Mouse (Mus musculus) cerebellum, postnatal 14 days (tissue): ENCODE data around the gene Ttc23l.
A peak's percentile ranks its signal among the peaks of the same experiment; 100 is the strongest.

Experiments
- DNase-seq, 2 experiments: peaks; one replicate each; pipeline ENCODE4 v3.0.0; 2021; ENCODE audit warnings: mixed read lengths in 2 of 2

Ttc23l gene

DNA sequence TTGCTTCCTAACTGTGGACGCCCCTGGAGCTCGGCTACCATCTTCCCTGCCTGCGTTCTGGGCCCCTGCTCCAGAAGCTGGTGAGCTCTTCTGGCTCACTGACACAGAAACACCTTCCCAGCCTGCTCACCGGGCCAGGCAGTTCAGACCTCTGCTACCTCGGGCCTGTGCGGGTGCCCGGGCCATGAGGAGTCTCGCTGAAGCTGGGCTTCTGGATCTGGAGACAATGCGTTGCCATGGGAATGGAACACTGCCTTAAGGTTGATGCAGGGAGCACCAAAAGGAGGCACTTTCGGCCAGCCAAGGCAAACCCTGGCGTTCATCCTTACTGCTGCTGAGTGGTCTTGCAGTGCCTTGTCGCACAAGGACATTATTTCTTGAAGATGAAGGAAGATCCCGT lies at the start of gene Ttc23l:
TSS of gene Ttc23l (minus strand) at position 204 of the 400 bp plus-strand sequence.
- DNase-seq = no peak

DNA sequence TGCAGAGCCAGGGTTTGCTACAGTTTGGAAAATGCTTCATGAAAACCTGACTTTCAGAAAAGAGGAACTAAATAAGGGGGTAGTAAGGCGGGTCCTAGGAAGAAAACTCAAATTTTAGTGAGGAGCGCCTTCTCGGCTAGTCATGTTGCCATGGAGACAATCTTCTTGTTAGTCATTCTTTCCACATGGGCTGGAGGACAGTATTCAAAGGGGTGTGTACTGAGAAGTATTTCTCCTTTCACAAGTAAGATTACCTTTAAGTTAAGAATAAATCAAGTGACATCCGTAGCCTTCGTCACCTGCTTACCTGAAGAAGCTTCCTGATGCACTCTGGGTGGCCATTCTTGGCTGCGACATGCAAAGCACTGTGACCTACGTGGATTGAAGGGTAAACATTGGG lies 40.9 kb upstream of the Ttc23l start:
- no peak for DNase-seq

DNA sequence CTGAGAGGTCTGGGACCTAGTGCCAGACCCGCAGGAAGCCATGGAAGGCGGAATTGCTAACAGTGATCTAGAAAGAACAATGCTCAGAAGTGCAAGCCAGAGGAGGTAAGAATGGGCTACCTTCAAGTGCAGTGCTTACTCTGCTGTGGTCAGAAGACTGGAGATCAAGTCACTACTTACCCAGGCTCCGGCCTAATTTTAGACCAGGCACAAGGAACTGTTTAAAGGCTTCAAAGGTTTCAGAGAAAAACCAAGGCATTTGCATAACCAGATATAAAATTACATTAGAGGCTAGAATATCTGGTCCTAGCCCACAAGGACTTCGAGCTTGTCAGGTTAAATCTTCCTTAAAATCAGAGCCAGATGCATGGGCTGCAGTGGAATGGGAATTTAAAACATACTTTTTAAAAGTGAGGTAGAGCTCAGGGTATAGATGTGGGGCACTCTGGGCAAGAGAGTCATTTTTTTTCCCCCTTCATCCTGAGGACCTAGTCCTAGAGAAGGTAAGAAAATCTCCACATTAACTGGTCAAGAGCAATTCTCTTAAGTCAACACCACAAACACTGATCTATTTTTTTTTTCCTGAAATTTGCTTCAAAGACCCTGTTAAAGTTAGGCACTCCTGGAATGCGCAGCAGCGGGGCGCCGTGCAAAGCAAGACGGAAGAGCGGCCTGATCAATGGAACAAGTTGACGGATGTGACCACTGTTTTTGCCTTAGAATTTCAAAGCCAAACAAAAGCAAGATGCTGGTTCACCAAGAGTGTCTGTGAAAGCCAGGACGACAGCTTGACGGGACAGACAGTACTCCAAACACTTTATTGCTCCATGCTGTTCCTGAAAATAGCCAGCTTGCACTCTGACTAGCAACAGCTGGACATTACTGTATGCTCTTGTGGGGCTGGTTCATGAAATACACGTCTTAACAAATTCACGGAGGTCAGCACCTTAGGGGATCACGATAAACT lies 40.1 kb upstream of the Ttc23l start:
- no peak for DNase-seq

DNA sequence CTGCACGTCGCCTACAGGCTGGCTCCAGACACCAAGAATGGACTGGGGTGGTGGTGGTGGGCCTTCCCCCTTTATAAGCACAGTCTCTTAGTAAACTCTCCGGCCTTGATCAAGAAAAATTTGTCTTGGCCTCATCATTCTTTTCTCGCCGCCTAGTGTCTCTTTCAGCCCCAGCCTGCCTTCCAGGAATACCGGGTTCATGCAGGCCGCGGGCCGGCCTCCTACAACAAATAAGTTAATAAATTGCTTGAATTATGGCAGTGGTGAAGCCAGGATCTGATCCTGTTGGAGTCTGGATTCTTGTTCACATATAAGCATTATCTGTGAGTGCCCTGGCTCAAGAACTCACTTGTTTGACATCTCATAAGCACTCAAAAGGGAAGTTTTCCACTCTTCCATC lies 38.4 kb upstream of the Ttc23l start:
- DNase-seq = no peak

DNA sequence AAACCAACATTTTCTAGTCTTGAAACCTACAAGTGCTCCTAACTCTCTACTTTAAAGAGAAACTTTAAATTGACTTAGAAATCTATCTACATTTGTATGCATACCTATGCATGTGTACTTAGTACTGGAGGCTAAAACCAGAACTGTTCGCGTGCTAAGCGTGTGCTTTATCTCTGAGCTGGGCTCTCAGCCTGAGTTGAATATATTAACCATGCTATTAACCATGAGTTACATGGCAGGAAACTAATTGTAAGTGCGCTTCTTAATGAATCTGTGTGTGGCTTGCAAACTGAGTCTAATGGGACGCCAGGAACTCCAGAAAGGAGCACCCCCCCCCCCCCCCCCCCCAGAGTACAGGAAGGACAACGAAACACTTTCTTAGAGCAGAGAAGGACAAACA lies 36.9 kb upstream of the Ttc23l start:
- no peak for DNase-seq

DNA sequence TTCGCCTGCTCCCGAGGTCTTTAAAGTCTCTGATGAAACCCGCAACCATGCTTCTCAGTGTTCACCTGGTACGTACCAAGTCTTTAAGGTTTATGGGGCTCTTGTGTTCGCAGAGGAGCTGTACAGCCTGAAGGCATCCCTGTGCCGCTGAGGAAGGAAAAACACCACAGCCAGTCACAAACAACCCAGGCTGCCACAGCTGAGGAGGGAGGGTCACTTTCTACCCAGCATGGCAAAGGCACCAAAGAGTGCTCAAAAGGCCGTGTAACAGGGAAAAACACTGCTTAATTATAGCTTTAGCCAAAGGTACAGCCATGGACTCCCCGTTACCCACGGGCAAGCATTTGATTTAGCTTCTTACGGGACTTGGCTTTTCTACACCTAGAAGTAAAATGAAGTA lies 36.4 kb upstream of the Ttc23l start:
- DNase-seq = no peak

DNA sequence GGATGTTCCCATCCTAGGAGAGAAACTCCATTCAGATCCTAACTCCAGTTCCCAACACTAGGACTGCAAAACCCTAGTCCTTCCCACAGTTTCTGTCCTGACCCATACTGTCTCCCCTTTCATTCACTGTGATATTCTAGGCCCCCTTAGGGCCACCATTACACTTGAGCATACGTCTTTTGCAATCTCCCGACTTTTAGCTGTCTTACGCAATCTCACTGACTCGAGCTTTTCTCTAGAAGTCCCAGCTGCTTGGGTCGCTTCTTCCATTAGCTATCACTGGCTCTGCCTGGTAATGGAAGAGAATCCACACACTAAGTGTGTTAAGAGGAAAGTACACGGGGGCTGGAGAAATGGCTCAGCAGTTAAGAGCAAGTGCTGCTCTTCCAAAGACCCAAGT lies 34.6 kb upstream of the Ttc23l start:
- DNase-seq = no peak

DNA sequence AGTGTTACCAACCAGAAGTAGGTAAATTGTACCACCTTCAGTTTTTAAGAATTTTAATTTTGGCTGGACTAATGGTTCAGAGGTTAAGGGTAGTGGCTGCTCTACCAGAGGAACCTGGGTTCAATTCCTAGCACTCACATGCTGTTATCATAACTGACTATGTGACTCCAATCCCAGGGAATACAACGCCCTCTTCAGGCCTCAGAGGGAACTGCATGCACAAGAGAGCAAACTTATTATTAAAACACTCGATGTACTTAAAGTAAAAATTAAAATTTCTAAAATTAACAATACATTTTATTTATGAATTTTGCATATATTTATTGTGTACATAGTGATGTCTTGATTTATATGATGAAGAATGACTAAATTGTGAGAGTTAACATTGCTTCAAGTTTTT lies 28.1 kb upstream of the Ttc23l start:
- no peak for DNase-seq

DNA sequence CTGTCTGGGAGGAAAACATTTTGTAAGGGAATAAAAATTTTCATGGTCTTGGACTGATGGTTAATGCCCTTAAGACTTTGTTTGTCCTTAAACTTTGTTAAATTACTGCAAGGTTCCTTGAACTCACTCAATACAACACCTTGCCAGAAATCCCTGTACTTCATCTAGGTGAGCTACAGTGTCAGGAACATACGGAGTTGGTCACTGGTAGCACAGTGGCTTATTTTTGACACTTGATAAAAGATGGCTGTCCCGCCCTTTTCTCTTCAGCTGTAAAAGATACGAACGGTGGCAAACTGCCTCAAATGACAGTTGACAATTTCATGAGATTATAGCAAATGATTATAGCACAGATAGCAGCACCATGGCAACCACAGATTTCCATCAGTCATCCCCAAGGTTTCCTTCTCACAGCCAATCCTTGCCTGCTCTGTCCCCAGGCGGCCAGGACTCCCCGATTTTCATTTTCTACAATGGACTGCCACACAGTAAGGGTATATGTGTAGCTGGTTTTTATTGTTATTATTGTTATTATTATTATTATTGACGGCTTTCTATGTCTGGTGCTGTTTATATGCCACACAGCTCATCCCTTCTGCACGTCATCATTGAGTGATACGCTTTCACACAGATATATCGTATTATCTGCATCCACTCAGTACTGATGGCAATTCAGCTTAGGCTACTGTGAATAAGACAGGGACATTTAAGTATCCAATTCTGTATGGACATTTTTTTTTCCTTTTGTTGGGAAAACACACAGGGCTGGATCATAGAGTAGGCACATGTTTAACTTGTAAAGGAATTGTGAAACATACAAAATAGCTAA lies 26.1 kb upstream of the Ttc23l start:
- no peak for DNase-seq

DNA sequence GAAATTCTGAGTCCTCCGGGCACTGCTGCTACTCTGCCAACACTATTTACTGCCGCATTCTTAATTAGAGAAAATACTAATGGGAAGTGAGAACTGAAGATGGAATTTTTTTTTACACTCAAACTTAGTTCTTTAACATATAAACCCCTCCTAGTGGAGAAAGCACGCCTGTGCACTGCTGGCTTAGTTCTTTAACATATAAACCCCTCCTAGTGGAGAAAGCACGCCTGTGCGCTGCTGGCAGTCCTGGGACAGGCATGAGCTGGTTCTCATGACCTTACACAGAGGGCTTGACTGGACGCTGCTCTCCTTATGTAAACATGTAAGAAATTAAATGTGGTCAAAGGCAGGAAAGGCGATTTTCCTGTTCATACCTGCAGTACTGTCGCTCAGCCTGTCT lies 24.9 kb upstream of the Ttc23l start:
- peak; percentile 24 to 62 for DNase-seq

DNA sequence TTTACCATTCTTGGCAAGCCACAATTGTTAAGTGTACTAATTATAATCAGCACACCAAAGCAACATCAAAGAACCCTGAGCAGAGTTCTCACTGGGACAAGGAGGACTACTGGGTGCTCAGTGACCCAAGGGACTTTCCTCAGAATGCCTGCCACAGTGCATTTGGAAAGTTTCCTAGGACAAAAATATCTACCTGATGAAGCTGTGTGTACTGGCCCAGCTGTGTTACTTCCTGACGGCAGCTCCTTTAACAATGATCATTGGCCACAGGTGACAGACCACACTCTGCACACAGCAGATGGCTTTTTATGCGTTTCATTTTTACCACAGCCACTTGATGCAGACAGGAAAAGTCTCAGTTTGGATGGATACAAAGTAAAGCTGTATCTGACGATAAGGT lies 20.7 kb upstream of the Ttc23l start:
- DNase-seq = no peak

DNA sequence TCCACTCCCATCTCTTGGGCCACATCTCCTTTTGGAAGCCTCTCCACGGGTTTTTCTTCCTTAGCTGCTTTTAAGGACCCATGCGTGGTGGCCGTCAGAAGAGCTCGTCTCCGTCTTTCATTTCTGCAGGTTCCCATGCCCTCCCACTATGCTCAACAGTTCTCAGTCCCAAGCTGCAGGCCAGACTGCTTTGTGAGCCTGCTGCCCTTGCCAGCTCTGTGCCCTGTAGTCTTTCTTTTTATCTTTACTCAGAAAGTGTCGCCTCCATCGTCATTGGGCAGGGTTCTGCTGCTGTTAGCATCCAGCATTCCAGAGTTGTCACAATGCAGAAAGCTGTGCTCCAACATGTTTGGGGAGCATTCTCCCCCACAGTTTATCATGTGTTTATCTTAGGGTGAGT lies 8.0 kb upstream of the Ttc23l start:
- DNase-seq = no peak

DNA sequence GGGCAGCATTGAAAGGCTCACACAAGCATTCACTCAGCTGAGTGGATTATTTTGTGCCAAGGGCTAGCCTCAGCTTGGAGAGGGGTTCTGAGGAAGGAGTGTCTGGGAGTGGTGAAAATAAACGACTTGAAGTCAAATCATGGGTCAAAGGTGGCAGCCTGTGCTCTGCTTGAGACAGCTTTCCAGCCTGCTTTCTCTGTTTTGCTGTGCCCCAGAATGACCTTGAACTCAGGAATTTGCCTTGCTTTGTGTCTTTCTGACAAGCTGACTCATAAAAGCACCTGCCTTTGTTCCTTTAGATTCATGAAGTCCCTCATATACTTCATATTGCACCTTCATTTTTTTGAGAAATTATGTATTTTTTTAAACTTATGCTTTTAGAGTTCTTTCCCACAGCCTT lies 5.7 kb upstream of the Ttc23l start:
- no peak for DNase-seq

DNA sequence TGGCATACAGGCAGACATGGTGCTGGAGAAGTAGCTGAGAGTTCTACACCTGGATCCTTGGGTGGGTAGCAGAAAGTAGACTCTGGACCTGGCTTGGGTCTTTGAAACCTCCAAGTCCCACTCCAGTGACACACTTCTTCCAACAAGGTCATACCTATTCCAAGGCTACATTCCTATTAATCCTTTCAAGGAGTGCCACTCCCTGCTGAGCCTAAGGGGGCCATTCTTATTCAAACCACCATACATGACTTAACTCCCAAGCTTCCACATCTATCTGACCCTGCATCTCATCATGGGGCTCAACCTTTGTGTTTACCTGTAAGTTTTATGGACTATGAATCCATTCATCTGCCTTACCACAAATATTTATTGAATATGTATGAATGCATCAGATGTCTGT lies 3.8 kb upstream of the Ttc23l start:
- DNase-seq = no peak

DNA sequence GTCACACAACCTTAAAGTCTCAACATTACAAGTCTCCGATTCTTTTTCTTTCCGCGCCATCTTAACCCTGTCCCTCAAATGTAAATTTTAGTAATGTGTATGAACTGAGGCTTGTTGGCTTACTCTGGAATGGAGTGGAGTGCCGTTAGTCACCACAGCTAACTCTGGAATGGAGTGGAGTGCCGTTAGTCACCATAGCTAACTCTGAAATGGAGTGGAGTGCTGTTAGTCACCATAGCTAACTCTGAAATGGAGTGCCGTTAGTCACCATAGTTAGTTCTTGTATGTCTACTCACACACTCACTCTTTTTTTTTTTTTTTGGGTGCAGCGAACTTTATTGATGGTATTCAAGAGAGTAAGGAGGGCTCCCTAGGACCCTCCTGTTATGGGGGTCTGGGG lies 1.5 kb upstream of the Ttc23l start:
- DNase-seq = no peak

DNA sequence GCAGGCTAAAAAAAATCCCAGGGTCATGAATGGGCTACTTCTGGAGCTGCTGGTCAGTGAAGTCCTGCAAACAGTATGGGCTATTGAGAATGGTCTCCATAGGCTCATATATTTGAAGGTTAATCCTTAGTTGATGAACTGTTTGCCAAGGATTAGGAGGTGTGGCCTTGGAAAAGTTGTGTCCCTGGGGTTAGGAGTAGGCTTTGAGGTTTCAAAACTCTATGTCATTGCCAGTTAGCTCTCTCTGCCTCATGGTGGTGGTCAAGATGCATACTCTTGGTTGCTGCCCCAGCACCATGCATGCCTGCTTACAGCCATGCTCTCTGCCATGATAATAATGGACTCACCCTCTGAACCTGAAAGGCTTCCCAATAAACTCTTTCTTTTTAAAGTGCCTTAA lies 4.1 kb downstream of the Ttc23l start:
- no peak for DNase-seq

DNA sequence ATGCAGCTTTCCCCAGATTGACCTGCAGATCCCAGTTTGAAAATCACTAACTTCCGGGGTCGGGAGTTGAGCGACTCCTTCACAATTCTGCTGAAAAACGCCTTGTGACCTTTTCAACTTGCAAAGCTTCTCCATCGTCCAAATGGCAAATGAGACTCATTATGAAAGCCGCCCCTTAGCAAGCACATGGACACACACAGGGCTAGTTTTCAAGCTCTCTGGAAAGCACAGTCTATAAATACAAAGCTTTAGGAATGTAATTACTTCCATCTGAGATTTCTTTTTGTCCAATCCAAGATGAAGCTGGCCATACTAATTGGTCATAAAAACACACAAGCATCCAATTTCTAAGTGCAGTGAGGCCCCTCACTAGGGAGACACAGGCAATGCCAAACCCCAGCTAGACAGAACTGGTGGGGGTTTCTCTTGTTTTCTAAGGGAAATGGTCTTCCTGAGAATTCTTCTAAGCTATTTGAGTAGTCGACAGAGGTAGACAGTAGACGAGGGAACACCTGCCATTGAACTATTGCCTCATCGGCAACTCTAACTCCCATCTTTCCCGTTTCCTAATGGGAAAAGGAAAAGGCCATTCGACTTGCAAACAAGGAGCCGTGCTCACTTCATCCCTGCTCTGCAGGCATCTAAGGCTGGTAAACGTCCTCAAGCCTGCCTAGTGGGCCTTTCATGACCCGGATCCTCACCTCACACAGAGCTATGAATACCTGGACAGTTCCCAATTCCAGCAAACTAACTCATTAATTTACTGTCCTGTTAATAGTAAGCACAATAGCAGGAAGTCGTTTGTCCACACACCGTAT lies 18.0 kb downstream of the Ttc23l start:
- DNase-seq = no peak

DNA sequence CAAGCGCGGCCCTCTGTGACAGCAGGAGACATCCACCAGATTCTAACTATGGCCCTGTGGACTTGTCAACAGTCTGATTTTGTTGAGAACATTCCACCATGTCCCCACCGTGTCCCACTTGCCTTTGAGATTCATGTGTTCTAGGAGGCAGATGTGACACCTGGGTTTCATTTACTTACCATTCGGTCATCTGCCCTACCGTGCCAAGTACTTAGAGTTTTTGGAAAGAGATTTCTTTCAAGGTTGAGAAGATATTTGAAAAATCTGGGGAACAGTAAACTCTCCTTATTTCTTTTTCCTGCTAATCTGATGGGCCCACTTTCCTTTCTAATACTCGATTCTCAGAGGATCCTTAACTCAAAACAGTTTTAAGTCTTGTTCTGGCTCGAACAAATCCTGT lies 22.5 kb downstream of the Ttc23l start:
- no peak for DNase-seq

DNA sequence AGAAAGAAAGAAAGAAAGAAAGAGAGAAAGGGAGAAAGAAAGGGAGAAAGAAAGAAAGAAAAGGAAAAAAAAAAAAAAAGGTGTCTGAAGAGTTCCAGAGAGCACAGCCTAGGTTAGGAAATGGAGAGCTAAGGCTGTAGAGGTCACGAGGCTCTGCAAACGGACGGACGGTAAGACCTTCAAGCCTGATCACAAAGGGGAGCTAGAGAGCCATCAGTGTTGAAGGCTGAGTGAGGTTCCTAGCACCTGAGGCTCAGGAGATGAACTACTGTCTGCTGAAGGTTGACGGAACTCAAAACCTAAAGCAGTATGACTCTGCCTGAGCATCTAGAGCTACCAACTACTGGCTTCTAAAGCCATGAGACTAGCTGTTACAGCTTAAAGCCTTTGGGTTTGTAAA lies 23.9 kb downstream of the Ttc23l start:
- no peak for DNase-seq

DNA sequence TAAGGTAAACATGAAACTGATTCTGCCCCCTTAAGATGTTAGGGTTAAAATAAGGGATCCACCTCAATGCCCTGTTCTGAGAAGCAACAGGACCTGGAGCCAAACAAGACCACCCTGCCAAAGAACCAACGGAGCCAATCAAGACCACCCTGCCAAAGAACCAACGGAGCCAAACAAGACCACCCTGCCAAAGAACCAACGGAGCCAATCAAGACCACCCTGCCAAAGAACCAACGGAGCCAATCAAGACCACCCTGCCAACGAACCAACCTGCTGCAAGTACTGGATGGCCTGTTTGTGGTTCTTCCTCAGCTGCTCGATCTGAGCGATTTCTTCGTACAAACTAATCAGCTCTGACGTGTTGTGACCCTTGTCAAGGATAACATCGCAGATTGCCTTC lies 25.1 kb downstream of the Ttc23l start:
- peak; percentile 32 to 48 for DNase-seq

DNA sequence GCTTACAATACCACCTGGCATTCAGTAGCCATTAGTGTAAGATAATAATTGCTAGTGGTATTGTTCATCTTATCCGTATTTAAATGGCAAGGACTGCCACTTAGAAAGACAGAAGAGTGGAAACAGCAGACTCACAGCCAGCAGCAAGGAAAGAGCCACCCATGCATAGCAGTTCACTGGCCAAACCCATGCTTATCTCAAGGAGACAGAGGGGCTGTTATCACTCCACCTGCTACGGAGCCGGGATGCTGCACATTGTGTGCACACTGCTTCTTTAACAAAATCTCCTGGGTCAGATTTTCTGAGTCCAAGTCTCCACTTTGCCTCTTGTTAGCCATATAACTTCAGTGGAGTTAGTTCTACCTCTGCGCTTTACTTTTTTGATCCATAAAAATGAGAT lies 27.1 kb downstream of the Ttc23l start:
- DNase-seq = no peak

DNA sequence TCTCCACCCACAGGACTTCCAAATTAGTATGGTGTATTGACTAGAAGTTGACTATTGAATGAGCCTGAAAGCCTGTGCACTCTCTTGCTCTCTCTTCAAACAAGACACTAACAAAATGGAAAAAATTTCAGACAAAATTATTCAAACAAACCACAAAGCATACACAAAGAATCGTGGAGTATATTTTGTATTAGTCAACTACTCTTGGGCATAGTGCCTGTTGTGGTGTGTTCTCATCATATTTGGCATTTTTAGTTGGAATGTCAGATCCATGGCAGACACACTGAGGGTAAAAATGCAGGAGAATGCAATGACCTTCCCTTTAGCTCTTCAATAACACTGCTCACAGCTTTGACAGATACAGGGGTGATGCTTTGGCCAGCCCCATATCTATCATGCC lies 32.6 kb downstream of the Ttc23l start:
- no peak for DNase-seq

DNA sequence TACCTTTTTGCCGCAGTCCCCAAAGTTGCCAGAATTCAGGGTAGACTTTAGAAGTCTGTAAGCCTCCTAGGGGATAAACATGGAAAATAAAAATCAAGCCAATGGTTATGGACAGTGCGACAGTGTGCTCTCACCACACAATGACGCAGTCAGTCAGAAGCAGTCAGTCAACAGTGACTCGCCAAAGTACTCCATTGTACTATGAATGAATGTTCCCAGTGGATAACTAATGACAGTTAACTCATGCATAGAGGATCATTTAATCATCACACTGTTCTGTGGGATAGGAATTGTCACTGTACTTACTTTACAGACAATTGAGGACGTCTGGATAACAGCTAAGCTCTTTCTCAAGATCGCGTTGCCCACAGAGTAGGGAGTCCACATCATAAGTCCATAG lies 43.3 kb downstream of the Ttc23l start:
- DNase-seq = no peak
